Mouse (Mus musculus): ENCODE results near the gene Yeats4. TPM values are rescaled to one million over a fixed set of nuclear protein-coding genes. Genes with fewer than 3 reads are reported as not detected.

Yeats4 gene
- 43.3 and 44.1 TPM in 2 replicates for polyA plus RNA-seq (2012; rRNA removed)

- Histone ChIP-seq H3K27ac (ENCODE audit: control insufficient read depth, insufficient read depth, low read depth, low read length) (peak within 1 kb of the TSS; percentile 98), H3K36me3 (ENCODE audit: control insufficient read depth, insufficient read depth, low read length) (no peaks in the 10 kb centered on the region; the same call in 1 of the 2 replicates)
- TF ChIP-seq POLR2A (IDR thresholded peaks at IDR 0.05; ENCODE audit: control insufficient read depth, low read depth, low read length) (peak; percentile 59; the same call in 1 of the 2 replicates), CTCF (IDR thresholded peaks at IDR 0.05; ENCODE audit: control insufficient read depth, insufficient read depth, insufficient replicate concordance, low read depth, low read length) (no peak)
Measured at GRCm38 (mm10) chr10:117224102-117224990, at the start of gene Yeats4. TSS of gene Yeats4 (minus strand) at chr10:117224507.

GRCm38 (mm10) chr10:117272023-117272422 is 47.7 kb upstream of the Yeats4 start:
- H3K4me1 ChIP-seq (ENCODE audit: control insufficient read depth, insufficient read depth, low read length) = peaks cover 3% of the 10 kb centered on the region
- H3K27me3 ChIP-seq (ENCODE audit: control insufficient read depth, insufficient read depth, low read length) = no peaks in the 10 kb centered on the region
- H3K4me3 ChIP-seq (ENCODE audit: control insufficient read depth, low read depth, low read length) = no peak overlapping the region
- no peak overlapping the region for H3K27ac ChIP-seq (ENCODE audit: control insufficient read depth, insufficient read depth, low read depth, low read length)
- no peaks in the 10 kb centered on the region for H3K36me3 ChIP-seq (ENCODE audit: control insufficient read depth, insufficient read depth, low read length)
- TF ChIP-seq CTCF (IDR thresholded peaks at IDR 0.05; ENCODE audit: control insufficient read depth, insufficient read depth, insufficient replicate concordance, low read depth, low read length) = no peak
- TF ChIP-seq POLR2A (IDR thresholded peaks at IDR 0.05; ENCODE audit: control insufficient read depth, low read depth, low read length) = no peak

More at GRCm38 (mm10) chr10:117224102-117224990, at the start of gene Yeats4:
- Histone ChIP-seq H3K4me1 (ENCODE audit: control insufficient read depth, insufficient read depth, low read length) (peaks cover 9% of the 10 kb centered on the region), H3K4me3 (ENCODE audit: control insufficient read depth, low read depth, low read length) (peak within 1 kb of the TSS; percentile 95), H3K27me3 (ENCODE audit: control insufficient read depth, insufficient read depth, low read length) (no peaks in the 10 kb centered on the region)

GRCm38 (mm10) chr10:117259870-117260269 is 35.6 kb upstream of the Yeats4 start:
- TF ChIP-seq CTCF (IDR thresholded peaks at IDR 0.05; ENCODE audit: control insufficient read depth, insufficient read depth, insufficient replicate concordance, low read depth, low read length) = no peak
- TF ChIP-seq POLR2A (IDR thresholded peaks at IDR 0.05; ENCODE audit: control insufficient read depth, low read depth, low read length) = no peak
- no peaks in the 10 kb centered on the region for H3K4me1 ChIP-seq (ENCODE audit: control insufficient read depth, insufficient read depth, low read length)
- no peaks in the 10 kb centered on the region for H3K27me3 ChIP-seq (ENCODE audit: control insufficient read depth, insufficient read depth, low read length)
- H3K27ac ChIP-seq (ENCODE audit: control insufficient read depth, insufficient read depth, low read depth, low read length) = no peak overlapping the region
- H3K36me3 ChIP-seq (ENCODE audit: control insufficient read depth, insufficient read depth, low read length) = no peaks in the 10 kb centered on the region
- no peak overlapping the region for H3K4me3 ChIP-seq (ENCODE audit: control insufficient read depth, low read depth, low read length)

- Histone ChIP-seq H3K27ac (ENCODE audit: control insufficient read depth, insufficient read depth, low read depth, low read length) (no peak within 1 kb of the TSS), H3K27me3 (ENCODE audit: control insufficient read depth, insufficient read depth, low read length) (no peaks in the 10 kb centered on the region), H3K4me1 (ENCODE audit: control insufficient read depth, insufficient read depth, low read length) (no peaks in the 10 kb centered on the region), H3K36me3 (ENCODE audit: control insufficient read depth, insufficient read depth, low read length) (no peaks in the 10 kb centered on the region), H3K4me3 (ENCODE audit: control insufficient read depth, low read depth, low read length) (no peak within 1 kb of the TSS)
- no peak for TF ChIP-seq POLR2A (IDR thresholded peaks at IDR 0.05; ENCODE audit: control insufficient read depth, low read depth, low read length)
- TF ChIP-seq CTCF (IDR thresholded peaks at IDR 0.05; ENCODE audit: control insufficient read depth, insufficient read depth, insufficient replicate concordance, low read depth, low read length) = no peak
Measured at GRCm38 (mm10) chr10:117238603-117239002, 14.3 kb upstream of the Yeats4 start, which contains the start of gene 9530003J23Rik. TSS of gene 9530003J23Rik (minus strand) at chr10:117238703.

- TF ChIP-seq CTCF (IDR thresholded peaks at IDR 0.05; ENCODE audit: control insufficient read depth, insufficient read depth, insufficient replicate concordance, low read depth, low read length) = no peak
- TF ChIP-seq POLR2A (IDR thresholded peaks at IDR 0.05; ENCODE audit: control insufficient read depth, low read depth, low read length) = no peak
- H3K27me3 ChIP-seq (ENCODE audit: control insufficient read depth, insufficient read depth, low read length) = no peaks in the 10 kb centered on the region
- H3K4me1 ChIP-seq (ENCODE audit: control insufficient read depth, insufficient read depth, low read length) = peaks cover 2% of the 10 kb centered on the region; the same call in 1 of the 2 replicates
- no peak overlapping the region for H3K27ac ChIP-seq (ENCODE audit: control insufficient read depth, insufficient read depth, low read depth, low read length)
- H3K36me3 ChIP-seq (ENCODE audit: control insufficient read depth, insufficient read depth, low read length) = no peaks in the 10 kb centered on the region
- no peak overlapping the region for H3K4me3 ChIP-seq (ENCODE audit: control insufficient read depth, low read depth, low read length)
Measured at GRCm38 (mm10) chr10:117235866-117236265, 11.6 kb upstream of the Yeats4 start.

- Histone ChIP-seq H3K4me3 (ENCODE audit: control insufficient read depth, low read depth, low read length) (no peak overlapping the region), H3K36me3 (ENCODE audit: control insufficient read depth, insufficient read depth, low read length) (no peaks in the 10 kb centered on the region), H3K4me1 (ENCODE audit: control insufficient read depth, insufficient read depth, low read length) (peaks cover 6% of the 10 kb centered on the region), H3K27ac (ENCODE audit: control insufficient read depth, insufficient read depth, low read depth, low read length) (no peak overlapping the region; the same call in 1 of the 2 replicates), H3K27me3 (ENCODE audit: control insufficient read depth, insufficient read depth, low read length) (no peaks in the 10 kb centered on the region)
- no peak for TF ChIP-seq CTCF (IDR thresholded peaks at IDR 0.05; ENCODE audit: control insufficient read depth, insufficient read depth, insufficient replicate concordance, low read depth, low read length)
- no peak for TF ChIP-seq POLR2A (IDR thresholded peaks at IDR 0.05; ENCODE audit: control insufficient read depth, low read depth, low read length)
Measured at GRCm38 (mm10) chr10:117234825-117235224, 10.5 kb upstream of the Yeats4 start.

- TF ChIP-seq POLR2A (IDR thresholded peaks at IDR 0.05; ENCODE audit: control insufficient read depth, low read depth, low read length) (peak; percentile 99), CTCF (IDR thresholded peaks at IDR 0.05; ENCODE audit: control insufficient read depth, insufficient read depth, insufficient replicate concordance, low read depth, low read length) (no peak)
- peaks cover 14% of the 10 kb centered on the region for H3K4me1 ChIP-seq (ENCODE audit: control insufficient read depth, insufficient read depth, low read length)
- peak overlapping the region; percentile 95 for H3K27ac ChIP-seq (ENCODE audit: control insufficient read depth, insufficient read depth, low read depth, low read length)
- no peaks in the 10 kb centered on the region for H3K36me3 ChIP-seq (ENCODE audit: control insufficient read depth, insufficient read depth, low read length)
- H3K4me3 ChIP-seq (ENCODE audit: control insufficient read depth, low read depth, low read length) = peak overlapping the region; percentile 69
- no peaks in the 10 kb centered on the region for H3K27me3 ChIP-seq (ENCODE audit: control insufficient read depth, insufficient read depth, low read length)
Measured at GRCm38 (mm10) chr10:117229826-117230225, 5.5 kb upstream of the Yeats4 start.
